Mouse (Mus musculus) A20 (cell line): ENCODE data around the gene Nol4l.

ENCODE experiments used
- DNase-seq: peaks from one replicate; pipeline ENCODE4 v3.0.0-alpha.2; 2011; ENCODE audit warnings: low read depth, low spot score

Nol4l gene

DNA sequence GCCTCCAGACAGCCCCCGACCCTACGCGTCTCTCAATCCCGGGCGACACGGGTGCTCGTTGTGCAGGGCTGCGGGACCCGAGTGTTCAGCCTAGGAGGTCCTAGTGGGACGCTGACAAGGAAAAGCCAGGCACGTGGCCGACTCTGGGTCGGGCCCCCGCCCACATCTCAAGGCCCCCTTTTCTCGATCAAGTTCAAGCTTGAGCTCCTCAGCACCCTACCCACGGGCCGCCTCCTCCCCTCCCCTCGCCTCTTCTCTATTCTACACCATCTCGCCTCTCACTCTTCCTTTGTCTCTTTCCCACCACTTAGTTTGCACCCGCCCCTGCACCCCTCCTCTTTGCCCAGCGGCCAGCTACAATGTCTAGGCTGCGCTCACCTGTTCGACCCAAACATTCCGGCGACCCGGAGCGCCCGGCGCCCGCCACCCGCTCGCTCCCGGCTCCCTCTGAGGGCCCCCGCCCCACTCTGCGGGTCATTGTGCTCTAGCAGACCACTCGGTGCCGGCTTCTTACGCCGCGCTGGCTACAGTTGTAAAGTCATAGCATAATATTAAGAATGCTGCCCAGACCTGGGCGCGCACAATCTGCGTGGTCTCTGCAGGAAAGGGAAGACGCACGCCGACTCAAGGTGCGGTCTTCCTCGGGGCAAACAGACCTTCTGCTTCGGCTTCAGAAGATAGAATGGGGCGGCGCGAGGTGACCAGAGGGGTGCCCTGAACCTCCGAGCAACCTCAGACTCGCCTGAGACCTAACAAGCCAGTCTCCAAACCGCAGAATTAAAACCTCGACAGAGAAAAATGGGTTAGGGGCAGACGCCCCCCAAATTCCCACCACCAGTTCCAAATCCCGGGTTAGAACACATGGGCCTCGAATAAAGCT is 84.4 kb downstream of the Nol4l start:
- DNase-seq = peak; percentile 22

DNA sequence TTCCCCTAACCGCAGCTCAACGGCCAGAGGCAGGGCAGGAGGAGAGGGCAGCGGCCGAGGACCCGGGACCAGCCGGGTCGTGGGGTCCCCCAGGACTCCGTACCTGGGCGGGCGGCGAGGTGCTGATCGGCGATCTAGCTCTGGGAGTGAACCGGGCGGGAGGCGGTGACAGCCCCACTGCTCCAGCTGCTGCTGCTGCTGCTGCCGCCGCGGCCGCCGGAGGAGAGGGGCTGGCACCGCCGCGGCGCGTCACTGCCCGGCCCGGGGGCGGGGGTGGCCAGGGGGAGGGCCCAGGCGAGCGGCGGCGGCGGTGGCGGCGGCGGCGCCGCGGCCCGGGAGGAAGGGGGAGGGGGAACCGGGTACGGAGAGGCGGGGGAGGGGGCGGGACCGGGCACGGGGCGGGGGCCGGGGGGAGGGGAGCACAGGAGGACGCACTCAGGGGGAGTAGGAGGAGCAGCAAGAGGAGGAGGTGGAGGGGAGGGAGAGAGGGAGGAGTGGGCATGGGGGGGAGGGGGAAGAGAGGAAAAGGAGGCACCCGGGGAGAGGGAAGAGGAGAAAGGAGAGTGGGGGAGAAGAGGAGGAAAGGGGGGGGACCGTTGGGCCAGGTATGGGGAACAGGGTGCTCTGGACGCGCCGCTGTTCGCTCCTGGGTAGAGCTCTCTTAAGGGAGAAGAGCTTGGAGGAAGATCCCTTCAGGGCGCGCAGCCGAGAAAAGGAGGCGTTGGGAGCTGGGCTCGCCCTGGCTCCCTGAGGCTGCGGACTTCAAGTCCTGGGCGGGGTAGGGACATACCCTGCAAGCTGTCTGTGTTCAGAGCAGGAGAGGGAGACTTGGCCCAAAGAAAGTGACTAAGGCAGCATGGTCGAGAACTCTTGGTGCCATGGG is 85.3 kb downstream of the Nol4l start:
- DNase-seq = peak; percentile 46

DNA sequence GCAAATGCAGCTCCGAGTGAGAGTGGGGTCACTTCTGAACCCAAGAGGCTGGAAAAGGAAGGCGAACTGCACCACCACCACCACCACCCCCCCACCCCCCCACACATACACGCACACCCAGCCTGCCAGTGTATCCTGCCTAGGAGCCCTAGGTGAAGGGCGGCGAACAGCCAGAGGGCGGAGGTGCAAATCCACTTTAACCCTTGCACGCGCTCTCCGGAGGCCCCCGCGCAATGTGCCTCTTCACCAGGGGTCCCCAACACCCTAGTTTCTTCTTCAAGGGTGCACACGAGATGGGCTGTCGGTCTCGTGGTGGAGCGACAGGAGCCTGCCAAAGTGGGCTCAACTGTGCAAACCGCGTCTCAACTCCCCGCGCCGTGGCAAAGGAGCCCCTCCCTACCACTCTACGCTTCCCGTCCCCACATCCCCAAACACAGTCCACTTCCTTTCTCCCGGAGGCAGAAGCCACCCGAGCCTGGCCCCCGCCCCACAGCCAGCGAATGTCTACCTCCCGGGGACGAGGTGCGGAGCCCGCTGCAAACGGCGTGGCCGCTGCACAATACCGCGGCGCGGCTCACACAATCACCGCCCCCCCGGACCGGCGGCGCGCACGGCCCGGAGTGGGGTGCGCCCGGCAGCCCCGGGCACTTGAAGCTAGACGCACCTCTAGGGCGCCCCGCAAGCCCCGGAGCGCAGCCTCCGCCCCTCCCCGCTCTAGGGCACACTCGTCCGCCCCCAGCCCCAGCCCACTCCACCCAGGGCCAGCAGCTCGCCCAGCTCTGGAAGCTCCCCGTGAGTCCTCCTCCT is 86.1 kb downstream of the Nol4l start:
- DNase-seq = no peak

DNA sequence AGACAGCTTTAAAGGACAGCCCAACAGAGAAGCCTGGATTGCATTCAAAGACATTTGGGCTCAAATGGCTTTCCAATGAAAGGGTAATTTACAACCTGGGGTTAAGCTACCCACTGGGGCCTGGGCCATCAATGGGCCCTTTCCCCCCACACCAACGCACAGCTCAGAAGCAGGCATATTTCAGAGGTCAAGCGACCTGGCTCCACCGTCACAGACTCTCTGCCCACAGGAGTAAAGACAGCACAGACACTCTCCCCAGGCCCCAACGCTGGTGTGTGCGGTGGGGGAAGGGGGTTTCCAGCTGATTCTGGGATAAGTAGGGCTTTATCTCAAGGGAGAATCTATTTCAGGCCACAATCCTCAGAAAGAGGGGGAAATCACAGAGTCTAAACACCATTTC is 87.1 kb downstream of the Nol4l start:
- DNase-seq = no peak

DNA sequence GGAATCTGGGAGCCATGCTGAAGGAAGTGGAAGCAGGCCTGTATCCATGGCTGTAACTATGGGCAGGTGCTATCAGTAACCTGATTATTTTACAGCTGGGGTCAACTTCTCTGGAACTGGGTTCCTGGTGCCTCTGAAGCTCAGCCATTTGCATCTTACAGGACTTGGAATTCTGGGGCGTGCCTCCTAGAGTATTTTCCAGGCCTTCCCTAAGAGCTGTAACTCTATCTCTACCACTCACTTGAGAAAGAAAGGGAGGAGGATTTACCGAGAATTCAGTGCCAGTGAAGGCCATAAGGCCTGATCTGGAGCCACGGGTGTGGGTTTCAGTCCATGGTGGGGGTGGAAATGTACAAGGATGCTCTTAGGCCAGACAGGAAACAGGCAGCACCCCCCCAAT is 88.5 kb downstream of the Nol4l start:
- no peak for DNase-seq

DNA sequence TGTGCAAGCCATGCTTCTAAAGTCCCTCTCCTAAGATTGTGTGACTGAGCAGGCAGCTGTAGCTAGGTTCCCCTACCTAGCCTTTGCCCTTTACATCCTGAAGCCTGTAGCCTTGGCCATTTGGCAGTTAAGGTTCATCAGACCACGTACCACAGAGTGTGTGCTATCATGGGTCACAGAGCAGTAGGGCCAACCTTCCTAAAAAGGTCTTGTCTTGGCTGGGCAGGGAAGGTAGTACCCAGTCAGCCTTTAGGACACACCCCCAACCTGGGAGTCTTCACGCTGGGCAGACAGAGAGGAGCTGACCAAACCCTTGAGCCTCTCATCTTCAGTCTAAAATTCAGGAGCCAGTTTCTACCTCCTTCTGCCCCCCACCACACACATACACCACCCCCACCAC is 89.0 kb downstream of the Nol4l start:
- DNase-seq = no peak

DNA sequence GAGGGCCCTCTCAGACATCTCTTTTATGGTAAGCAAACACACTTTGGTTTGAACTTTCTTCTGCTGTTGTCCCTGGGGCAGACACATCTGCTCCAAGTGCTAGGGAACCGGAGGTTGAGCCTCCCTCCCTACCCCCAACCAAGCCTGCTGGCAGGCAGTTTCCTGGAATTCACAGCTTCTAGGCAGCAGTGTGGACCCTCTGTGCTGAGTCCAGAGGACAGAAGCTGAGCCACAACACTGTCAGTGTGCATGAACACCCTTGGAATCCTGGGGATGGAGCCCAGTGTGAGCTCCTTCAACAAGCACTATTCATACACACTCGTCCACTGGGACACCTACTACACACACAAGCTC is 92.5 kb downstream of the Nol4l start:
- DNase-seq = no peak

DNA sequence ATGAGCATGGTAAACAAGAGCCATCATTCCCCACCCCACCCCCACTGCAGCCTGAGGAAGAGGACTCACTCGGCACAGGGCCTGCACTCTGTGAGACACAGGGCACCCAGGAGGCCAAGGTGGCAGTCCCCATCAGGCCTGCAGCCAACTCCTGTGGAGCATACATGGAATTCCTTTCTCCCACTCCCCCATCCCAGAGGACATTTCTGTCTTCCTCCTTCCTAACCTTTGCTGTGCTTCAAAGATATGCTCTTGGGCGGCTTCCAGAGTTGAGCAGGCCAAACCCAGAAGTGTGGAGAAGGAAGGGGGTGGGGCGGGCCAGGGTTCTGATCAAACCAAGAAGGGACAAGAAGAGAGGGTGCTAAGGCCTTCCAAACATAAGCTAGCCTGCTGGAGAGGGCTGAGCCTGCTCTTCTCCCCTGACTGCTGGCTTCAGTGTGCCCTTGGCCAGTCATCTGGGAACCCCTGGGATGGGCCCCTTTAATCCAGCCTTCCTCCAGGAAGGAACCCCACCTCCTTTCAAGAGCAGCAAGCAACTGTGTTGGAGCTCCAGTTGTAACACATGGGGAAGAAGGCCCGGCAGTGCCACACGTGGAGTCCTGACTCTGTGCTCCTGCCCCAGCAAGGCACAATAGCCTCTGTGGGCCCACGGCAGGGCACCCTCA is 93.0 kb downstream of the Nol4l start:
- DNase-seq = no peak

DNA sequence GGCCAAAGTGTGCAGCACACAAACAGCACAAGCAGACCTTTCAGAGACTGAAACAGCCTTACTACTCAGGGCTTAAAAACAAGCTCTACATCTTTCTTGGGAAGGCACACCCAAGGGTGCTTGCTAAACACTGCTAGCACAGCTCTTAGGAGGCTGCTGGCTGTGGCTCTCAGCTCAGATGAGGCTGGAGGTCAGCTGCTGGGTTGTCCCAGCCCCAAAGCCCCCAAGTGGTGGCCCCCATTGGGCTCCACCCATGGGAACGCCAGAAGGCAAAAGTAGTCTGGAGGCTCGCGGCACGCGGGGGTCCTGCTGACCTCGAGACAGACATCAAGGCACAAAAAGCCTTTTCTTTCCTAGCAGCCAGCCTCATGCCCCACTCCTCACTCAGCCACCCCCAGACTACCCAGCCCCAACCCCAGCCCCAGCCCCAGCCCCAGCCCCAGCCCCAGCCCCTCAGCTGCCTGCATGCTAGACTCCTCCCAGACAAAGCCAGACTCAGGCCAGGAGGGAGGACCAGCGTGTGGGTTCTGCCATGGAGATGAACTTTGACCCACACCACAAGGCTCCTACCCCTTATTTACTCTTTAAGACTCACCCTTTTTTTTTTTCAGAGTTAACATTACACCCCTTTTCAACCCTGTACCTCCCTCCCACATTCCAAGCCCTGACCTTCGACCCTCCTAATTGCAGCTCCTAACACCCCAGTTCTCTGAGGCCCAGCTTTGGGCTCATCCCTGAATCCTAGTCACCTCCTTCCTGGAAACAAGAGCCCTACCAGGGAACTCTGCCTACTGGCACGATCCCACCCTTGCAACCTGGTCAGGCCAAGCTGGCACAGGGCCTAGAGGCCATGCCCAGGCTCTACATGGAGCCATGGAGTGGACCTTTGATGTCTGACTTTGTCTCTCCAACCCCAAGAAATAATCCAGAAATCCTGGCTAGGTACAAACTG is 94.6 kb downstream of the Nol4l start:
- DNase-seq = no peak

DNA sequence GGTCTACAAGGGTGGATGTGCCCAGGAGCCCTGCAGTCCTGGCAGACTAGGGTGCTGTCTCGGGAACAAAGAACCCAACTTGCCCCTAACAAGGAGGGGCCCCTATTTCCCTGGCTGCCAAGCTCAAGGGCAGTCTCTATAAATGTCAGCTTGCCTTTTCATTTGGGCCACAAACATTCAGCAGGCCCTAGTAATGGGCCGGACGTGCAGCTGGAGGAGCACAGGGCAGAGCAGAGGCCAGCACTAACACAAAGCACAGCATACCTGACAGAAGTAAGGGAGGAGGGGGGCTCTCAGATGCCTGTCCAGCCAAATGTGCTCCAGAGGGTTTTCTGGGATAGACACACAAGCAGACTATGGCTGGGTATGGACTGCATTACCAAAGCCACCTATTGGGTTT is 95.9 kb downstream of the Nol4l start:
- DNase-seq = no peak

DNA sequence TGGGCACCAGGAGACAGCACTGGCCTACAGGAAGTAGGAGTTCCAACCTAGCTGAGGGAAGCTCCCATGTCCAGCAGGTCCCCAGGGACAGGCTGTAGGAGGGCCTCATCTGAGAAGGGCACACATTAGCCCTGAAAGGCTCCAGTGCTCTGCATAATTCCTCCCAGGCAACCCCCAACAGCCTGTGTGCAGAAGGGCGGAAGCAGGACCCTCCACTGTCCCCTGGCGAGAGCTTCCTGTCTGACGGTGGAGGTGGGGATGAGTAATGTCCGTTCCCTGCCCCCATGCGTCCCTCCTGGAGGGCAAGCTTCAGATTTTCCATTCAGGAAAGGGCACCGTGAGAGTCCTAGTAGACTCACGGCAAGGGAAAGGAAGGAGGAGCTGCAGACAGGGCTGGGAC is 97.3 kb downstream of the Nol4l start:
- DNase-seq = no peak

DNA sequence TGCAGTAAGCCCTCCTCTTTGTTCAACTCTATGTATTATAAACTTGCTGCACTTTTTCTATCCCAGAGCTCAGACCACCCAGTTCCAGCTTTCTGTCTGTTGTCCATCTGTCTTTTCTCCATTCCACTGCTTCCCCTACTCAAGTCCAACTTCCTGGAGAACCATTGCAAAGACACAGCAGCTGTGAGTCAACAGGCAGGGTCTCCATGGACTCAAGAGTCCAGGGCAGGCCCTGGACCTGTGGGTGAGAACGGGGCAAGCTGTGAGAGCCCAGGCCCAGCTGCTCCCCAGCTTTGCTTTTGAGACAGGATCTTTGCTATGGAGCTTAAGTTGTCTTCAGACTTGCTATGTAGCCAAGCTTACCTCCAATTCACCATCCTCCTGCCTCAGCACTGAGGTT is 99.2 kb downstream of the Nol4l start:
- no peak for DNase-seq

DNA sequence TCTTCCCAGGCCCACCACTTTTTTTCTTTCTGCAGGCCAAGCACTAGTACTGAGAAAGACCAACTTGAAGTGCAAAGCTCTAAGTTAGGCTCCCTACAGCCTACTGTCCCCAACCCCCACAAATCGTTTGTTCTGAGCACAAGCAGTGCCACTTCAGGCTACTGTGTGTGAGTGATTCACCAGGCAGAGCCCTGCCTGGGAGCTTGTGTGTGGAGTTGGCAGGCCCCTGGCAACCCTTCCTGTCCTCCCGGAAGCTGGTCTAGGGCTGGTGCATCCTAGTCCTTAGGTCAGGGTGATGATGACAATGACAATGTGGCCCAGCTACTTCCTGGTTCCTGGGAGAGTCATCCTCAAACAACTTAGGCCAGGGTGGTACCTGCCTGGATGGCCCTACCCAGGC is 101.3 kb downstream of the Nol4l start:
- DNase-seq = no peak

DNA sequence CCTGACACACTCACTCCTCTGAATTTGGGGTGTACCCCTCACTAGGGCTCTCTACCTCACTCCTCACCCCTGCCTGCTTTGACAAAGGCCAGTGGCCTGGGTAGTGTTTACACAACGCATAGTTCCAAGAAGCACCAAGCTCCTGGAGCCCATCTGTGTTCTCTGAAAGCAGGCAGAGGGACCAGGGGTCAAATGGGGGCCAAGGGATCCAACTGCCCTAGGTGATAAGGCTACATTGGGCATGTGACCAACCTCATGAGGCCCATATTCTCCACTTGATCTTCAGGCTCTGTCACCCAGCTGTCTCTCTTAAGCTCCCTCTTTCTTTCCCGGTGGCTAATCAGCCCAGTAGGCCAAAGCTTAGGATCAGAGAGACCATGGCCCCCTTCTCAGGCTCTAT is 102.8 kb downstream of the Nol4l start:
- no peak for DNase-seq

DNA sequence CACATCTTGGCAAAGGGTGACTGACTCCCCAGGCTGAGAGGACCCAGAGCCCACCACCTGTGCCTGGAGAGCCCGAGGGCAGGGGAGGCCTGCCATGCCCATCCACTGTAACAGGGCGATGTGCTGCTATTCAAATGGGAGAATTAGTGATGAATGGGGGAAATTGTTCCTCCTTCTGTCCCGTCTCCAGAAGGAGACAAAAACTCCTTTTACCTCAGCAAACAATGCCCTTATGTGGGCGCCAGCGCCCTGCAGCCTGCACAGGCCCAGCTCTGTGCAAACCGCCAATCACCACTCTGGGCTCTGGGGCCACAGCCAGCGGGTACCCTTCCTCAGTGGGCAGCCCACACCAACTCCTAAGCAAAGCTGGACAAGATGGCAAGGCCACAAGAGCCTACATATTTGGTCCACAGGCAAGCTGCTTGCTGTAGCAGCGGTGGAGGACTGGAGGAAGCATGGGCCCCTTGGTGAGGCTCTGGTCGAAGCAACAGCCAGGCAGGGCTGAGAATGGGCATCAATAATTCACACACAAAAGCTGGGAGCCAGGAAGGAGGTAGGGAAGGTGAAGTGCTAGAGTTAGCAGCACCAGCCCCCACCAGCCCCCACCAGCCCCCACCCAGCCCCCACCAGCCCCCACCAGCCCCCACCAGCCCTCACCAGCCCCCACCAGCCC is 103.6 kb downstream of the Nol4l start:
- DNase-seq = no peak

DNA sequence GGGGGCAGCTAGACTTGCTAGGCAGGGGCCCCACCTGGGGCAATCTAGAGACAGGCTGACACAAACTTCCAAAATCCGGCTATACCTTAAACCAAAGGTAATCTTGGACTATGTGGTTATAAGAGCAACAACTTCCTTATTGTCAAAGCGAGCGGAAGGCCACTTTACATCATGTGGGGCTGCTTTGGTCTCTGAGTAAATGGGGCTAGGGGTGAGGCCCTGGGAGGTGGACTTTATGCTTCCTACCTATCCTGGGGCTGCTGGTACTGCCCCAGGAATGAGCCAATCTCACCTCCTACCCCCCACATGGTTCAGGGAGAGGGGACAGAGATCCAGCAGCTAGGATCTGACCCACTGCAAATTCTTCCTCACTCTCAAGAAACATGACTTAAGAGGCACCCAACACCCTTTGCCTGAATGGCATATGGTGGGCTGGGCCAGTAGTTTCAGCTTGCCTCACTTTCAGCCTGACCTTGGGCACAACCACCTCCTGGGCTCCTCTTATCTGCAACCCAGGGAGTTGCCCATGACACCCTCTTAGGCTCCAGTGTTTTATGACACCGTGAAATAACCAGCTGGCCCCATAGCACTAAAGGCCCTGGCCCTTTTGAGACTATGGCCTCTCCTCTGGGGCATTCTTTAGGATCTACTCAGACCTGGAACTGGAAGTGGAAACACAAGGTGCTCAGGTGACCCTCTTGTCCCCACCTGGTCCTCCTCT is 104.5 kb downstream of the Nol4l start:
- no peak for DNase-seq

DNA sequence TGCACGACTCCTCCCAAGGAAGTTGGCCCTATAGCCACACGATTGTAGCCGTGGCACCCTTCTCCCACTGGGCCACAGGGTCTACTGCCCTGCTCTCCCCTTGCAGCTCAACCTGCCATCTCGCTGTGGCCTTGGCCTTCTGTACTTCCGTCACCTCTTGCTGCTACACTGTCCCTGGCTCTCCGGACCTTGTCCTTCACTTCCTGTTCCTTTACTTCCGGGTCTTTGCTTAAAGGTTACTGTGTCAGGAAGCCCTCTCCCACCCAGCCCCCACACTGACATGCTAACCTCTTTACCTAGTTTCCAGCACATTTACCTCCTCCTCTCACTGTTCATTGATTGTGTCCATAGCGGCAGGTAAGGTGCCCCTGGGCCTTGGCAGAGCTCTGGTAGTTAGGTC is 105.2 kb downstream of the Nol4l start:
- peak; percentile 52 for DNase-seq

DNA sequence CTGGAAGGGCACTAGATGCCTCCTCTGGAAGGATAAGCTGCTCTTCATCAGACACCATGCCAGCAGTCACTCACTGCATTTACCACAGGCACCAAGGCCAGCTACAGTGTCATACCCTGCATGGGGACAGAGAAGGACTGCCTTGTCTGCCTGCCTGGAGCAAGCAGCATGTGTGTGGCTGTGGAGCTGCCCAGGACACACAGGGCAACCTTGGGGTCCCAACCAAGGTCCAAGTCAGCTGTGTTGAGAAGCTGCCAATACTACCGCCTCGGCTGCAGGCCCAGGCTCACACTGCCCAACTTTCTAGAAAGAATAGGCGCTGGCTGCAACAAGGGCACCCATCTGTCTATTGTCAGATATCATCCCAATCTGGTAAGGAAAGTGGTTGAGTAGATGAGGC is 106.7 kb downstream of the Nol4l start:
- no peak for DNase-seq

DNA sequence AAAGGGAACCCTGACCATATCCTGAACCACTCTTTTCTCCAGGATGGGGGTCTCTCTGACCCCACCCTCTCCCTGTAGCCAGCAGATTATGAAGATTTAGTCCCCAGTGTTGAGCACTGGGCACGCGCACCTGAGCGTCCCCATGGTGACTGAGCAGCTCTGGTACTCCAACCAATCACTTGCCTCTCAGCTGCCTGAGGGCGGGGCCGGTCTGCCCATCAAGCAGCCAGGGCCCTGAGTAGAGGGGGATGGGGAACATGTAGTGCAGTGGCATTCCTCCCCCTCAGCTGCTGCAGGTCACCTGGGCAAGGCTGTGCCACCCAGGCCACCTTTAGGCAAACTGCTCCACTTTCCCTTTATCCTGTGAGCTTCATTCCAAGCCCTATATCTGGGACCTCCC is 107.7 kb downstream of the Nol4l start:
- no peak for DNase-seq
